Mouse (Mus musculus) brain, adult 10 weeks (tissue): Measurements from ENCODE around the gene Sytl5. TPM values are rescaled to one million over a fixed set of nuclear protein-coding genes. Genes with fewer than 3 reads are reported as not detected.

Experiments used
- polyA plus RNA-seq: library from polyadenylated mRNA; stranded (reverse); fragments of 350-450 nt; fragmentation: Illumina TruSeq; extraction: RNeasy Lipid Tissue Mini Kit (QIAGEN cat#74804); gene quantifications from one replicate; pipeline ENCODE4 v1.2.3, GENCODE M21; 2015; ENCODE audit warnings: low read depth, low replicate concordance

Gene Sytl5
- 4.0 TPM for polyA plus RNA-seq

DNA sequence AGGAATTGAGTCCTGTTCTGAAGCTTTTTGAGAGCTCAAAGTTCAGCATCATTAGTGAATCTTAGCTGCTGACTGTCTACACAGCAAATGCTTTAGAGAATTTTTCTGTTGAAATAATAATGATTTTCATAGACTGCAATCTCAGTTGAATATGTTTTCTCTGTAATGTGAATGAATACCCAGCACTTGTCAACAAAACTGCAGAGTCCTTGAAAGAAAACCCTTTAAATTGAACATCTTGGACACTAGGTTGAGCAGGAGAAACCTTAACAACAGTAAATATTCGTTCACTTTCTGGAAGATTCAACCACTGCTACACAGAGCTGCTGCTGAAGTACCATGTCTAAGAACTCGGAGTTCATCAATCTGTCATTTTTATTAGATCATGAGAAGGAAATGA is at the start of gene Sytl5:
TSS of gene Sytl5 (plus strand) at position 301 of the 400 bp plus-strand sequence.

GRCm38 (mm10) chrX:9846628-9847027 is 38.8 kb upstream of the Sytl5 start, which contains the start of gene Hypm:
Gene Hypm, plus strand, starts transcription at chrX:9846928.

DNA sequence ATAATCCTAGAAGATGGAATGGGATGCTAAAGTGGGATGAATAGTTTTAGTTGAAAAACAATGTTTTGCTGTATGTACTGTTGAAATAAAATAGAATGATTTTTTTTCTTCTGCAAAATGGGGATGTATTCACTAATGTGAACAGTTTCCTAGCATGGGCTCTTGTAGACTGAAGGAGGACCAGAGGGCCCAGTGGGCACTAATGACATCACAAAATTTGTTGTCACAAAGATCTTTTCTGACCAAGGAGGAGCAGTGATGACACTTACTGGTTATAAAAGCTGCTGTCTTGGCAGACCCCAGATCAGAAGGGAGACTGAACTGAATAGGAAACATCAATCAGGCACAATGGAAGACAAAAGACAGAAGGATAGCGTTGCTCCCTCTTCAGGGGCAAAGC is 36.0 kb upstream of the Sytl5 start, which contains the start of gene H2al3:
TSS of gene H2al3 (plus strand) at position 301 of the 400 bp plus-strand sequence.

Other genes with a start within 250 kb of the Sytl5 start
- 237 TPM for gene Dynlt3, start 222.6 kb upstream of the Sytl5 start, polyA plus RNA-seq
- not detected for gene Hypm, start 38.7 kb upstream of the Sytl5 start, polyA plus RNA-seq
- not detected for gene H2al3, start 35.9 kb upstream of the Sytl5 start, polyA plus RNA-seq
- 0.24 TPM for gene Srpx, start 232.1 kb downstream of the Sytl5 start, polyA plus RNA-seq